Mouse (Mus musculus): ENCODE results near the gene Fermt3. TPM values are rescaled to one million over a fixed set of nuclear protein-coding genes. Genes with fewer than 3 reads are reported as not detected.

The Fermt3 gene
- total RNA-seq, 2 experiments from 2014 or later, result 2.0 to 2.2 TPM

GRCm38 (mm10) chr19:6975537-6976521 lies 43.4 kb downstream of the Fermt3 start, which contains the start of gene Plcb3:
Plcb3 (minus strand) TSS chr19:6976470.
- peak; percentile 86 for DNase-seq
- intact Hi-C loops (cut with DNase I; ENCODE audit: low total_unique reads), result no loop called here

- intact Hi-C loops (cut with DNase I; ENCODE audit: low total_unique reads), result no loop called here
- peak; percentile 90 for DNase-seq
Measured at GRCm38 (mm10) chr19:6974211-6975205, 44.8 kb downstream of the Fermt3 start, which contains the start of gene Ppp1r14b. Ppp1r14b (plus strand) TSS chr19:6974968.

GRCm38 (mm10) chr19:6973581-6974190 lies 45.6 kb downstream of the Fermt3 start:
- DNase-seq, result no peak
- intact Hi-C loops (cut with DNase I; ENCODE audit: low total_unique reads), result no loop called here

GRCm38 (mm10) chr19:6972247-6972917 lies 46.9 kb downstream of the Fermt3 start:
- intact Hi-C loops (cut with DNase I; ENCODE audit: low total_unique reads), result no loop called here
- no peak for DNase-seq

GRCm38 (mm10) chr19:6971644-6972043 lies 47.6 kb downstream of the Fermt3 start:
- intact Hi-C loops (cut with DNase I; ENCODE audit: low total_unique reads), result no loop called here
- DNase-seq, result no peak

GRCm38 (mm10) chr19:6970460-6971085 lies 48.7 kb downstream of the Fermt3 start:
- intact Hi-C loops (cut with DNase I; ENCODE audit: low total_unique reads), result no loop called here
- DNase-seq, result no peak

GRCm38 (mm10) chr19:6969665-6970381 lies 49.4 kb downstream of the Fermt3 start:
- intact Hi-C loops (cut with DNase I; ENCODE audit: low total_unique reads), result no loop called here

GRCm38 (mm10) chr19:6969291-6969664 lies 50.0 kb downstream of the Fermt3 start:
- DNase-seq, result no peak
- intact Hi-C loops (cut with DNase I; ENCODE audit: low total_unique reads), result no loop called here

More at GRCm38 (mm10) chr19:6969665-6970381, 49.4 kb downstream of the Fermt3 start:
- DNase-seq, result peak; percentile 80

GRCm38 (mm10) chr19:6968491-6969271 lies 50.6 kb downstream of the Fermt3 start:
- intact Hi-C loops (cut with DNase I; ENCODE audit: low total_unique reads), result no loop called here

GRCm38 (mm10) chr19:6956461-6956860 lies 62.8 kb downstream of the Fermt3 start:
- intact Hi-C loops (cut with DNase I; ENCODE audit: low total_unique reads), result no loop called here
- no peak for DNase-seq

More at GRCm38 (mm10) chr19:6968491-6969271, 50.6 kb downstream of the Fermt3 start:
- DNase-seq, result no peak

- intact Hi-C loops (cut with DNase I; ENCODE audit: low total_unique reads), result no loop called here
- no peak for DNase-seq
Measured at GRCm38 (mm10) chr19:6955424-6955823, 63.8 kb downstream of the Fermt3 start.

- peak; percentile 52 for DNase-seq
- intact Hi-C loops (cut with DNase I; ENCODE audit: low total_unique reads), result no loop called here
Measured at GRCm38 (mm10) chr19:6954046-6954445, 65.2 kb downstream of the Fermt3 start.

- intact Hi-C loops (cut with DNase I; ENCODE audit: low total_unique reads), result no loop called here
- no peak for DNase-seq
Measured at GRCm38 (mm10) chr19:6952712-6953037, 66.6 kb downstream of the Fermt3 start.

- intact Hi-C loops (cut with DNase I; ENCODE audit: low total_unique reads), result no loop called here
- peak; percentile 89 for DNase-seq
Measured at GRCm38 (mm10) chr19:6951994-6952711, 67.1 kb downstream of the Fermt3 start.

- DNase-seq, result peak; percentile 93
- intact Hi-C loops (cut with DNase I; ENCODE audit: low total_unique reads), result no loop called here
Measured at GRCm38 (mm10) chr19:6951381-6951968, 67.8 kb downstream of the Fermt3 start.

GRCm38 (mm10) chr19:6950613-6951153 lies 68.6 kb downstream of the Fermt3 start:
- intact Hi-C loops (cut with DNase I; ENCODE audit: low total_unique reads), result no loop called here
- no peak for DNase-seq
